Mouse (Mus musculus): ENCODE data around the gene Dmbt1.

GRCm38 (mm10) chr7:131024807-131025206 lies 7.0 kb upstream of the Dmbt1 start:
- TF ChIP-seq CTCF (IDR thresholded peaks at IDR 0.05; ENCODE audit: control insufficient read depth, insufficient read depth, insufficient read length): no peak
- no peak for TF ChIP-seq USF1 (IDR thresholded peaks at IDR 0.05; ENCODE audit: low read depth)
- TF ChIP-seq CEBPB (IDR thresholded peaks at IDR 0.05; ENCODE audit: low read depth): no peak

Measured in C2C12 (cell line).